In genomic region chr7:140951051-140951450, GRCm38 (mm10) we compare ENCODE assay signal across 12 mouse cellular contexts. TPM values are rescaled to one million over a fixed set of nuclear protein-coding genes. Genes with fewer than 3 reads are reported as not detected.
DNase-seq lines count a peak whose midpoint lies in the region; ATAC-seq and TF ChIP-seq lines count a peak whose summit lies in the region.
"Had no signal": no experiment of that assay in that cellular context is flagged by ENCODE, and none has a peak within 500 bp of the region (broad histone marks: within the 10 kb centered on the region; RNA-seq: fewer than 3 reads in every experiment).

No protein-coding gene starts in this region.

- H3K27me3 ChIP-seq in E14TG2a.4 (ENCODE audit: insufficient read depth, low read length), result no peaks in the 10 kb centered on the region
- no peaks in the 10 kb centered on the region for H3K27me3 ChIP-seq in heart, embryonic 16.5 days (ENCODE audit: control insufficient read depth, insufficient read depth, low read length)
- no peaks in the 10 kb centered on the region for H3K27me3 ChIP-seq in limb, embryonic 13.5 days
- H3K27me3 ChIP-seq: hindbrain, embryonic 15.5 days had no signal

- H3K9me3 ChIP-seq in E14TG2a.4 (ENCODE audit: low read length), result no peaks in the 10 kb centered on the region
- no peaks in the 10 kb centered on the region for H3K9me3 ChIP-seq in heart, embryonic 16.5 days (replicated peaks; ENCODE audit: control insufficient read depth, low read length)
- no peaks in the 10 kb centered on the region for H3K9me3 ChIP-seq in limb, embryonic 13.5 days
- H3K9me3 ChIP-seq: hindbrain, embryonic 15.5 days had no signal

- TF ChIP-seq CTCF in E14TG2a.4 (conservative IDR thresholded peaks at IDR 0.05; ENCODE audit: low read length), result no peak

- H3K27ac ChIP-seq in heart, embryonic 16.5 days (ENCODE audit: low read length), result peak overlapping the region; percentile 50
- peak overlapping the region; percentile 55; the same call in 1 of the 2 replicates for H3K27ac ChIP-seq in limb, embryonic 13.5 days
- H3K27ac ChIP-seq: hindbrain, embryonic 15.5 days; macrophage had no signal

- peak overlapping the region; percentile 93 for H3K4me3 ChIP-seq in E14TG2a.4 (replicated peaks; ENCODE audit: low read length)
- H3K4me3 ChIP-seq in heart, embryonic 16.5 days (ENCODE audit: low read length), result no peak overlapping the region
- H3K4me3 ChIP-seq in limb, embryonic 13.5 days, result 0 out of 2 replicates have a peak overlapping the region, but pooled peaks have one; percentile 1
- H3K4me3 ChIP-seq: hindbrain, embryonic 15.5 days had no signal

- no peak for ATAC-seq in heart, embryonic 16.5 days (replicated peaks; ENCODE audit: extremely low read depth, insufficient read depth, low FRiP score)
- ATAC-seq in limb, embryonic 13.5 days (ENCODE audit: low FRiP score, low read depth), result no peak

- peaks cover 84% of the 10 kb centered on the region for H3K4me1 ChIP-seq in E14TG2a.4 (replicated peaks; ENCODE audit: low read depth, low read length)
- peaks cover 36% of the 10 kb centered on the region for H3K4me1 ChIP-seq in heart, embryonic 16.5 days (ENCODE audit: control insufficient read depth, insufficient read depth, low read length)
- H3K4me1 ChIP-seq in limb, embryonic 13.5 days, result peaks cover 52% of the 10 kb centered on the region

- DNase-seq in adrenal gland, postnatal 14 days, result peak; percentile 41
- no peak for DNase-seq in adrenal gland, postnatal 10 days
- DNase-seq in thymus, postnatal 4 days, result no peak
- no peak for DNase-seq in testis, postnatal 10 days (ENCODE audit: low spot score)
- DNase-seq in layer of hippocampus, postnatal 36 days, result no peak
- DNase-seq: thymus, postnatal 14 days had no signal

- peak overlapping the region; percentile 19; the same call in 1 of the 2 replicates for H3K4me2 ChIP-seq in heart, embryonic 16.5 days (ENCODE audit: low read depth, low read length)
- peak overlapping the region; percentile 38 for H3K4me2 ChIP-seq in limb, embryonic 13.5 days (replicated peaks)
- H3K4me2 ChIP-seq: hindbrain, embryonic 15.5 days had no signal

- 38% methylated on average over 8 of the region's 8 CpGs for WGBS in heart, embryonic 16.5 days
- 30% methylated on average over 8 of the region's 8 CpGs for WGBS in limb, embryonic 13.5 days

- peaks cover 87% of the 10 kb centered on the region for H3K36me3 ChIP-seq in E14TG2a.4 (ENCODE audit: insufficient read depth, low read length)
- no peaks in the 10 kb centered on the region; the same call in 1 of the 2 replicates for H3K36me3 ChIP-seq in heart, embryonic 16.5 days (ENCODE audit: control insufficient read depth, insufficient read depth)
- peaks cover 59% of the 10 kb centered on the region for H3K36me3 ChIP-seq in limb, embryonic 13.5 days
- H3K36me3 ChIP-seq: hindbrain, embryonic 15.5 days had no signal

- no peak overlapping the region for H3K9ac ChIP-seq in heart, embryonic 16.5 days (ENCODE audit: low read length)
- peak overlapping the region; percentile 51 for H3K9ac ChIP-seq in limb, embryonic 13.5 days
- H3K9ac ChIP-seq: hindbrain, embryonic 15.5 days had no signal

RNA-seq across cellular contexts. Expression of gene Ifitm5, which starts 1.0 kb away (rescaled TPM):
- total RNA-seq in adrenal gland, postnatal 14 days (2021), result 0.63 and 1.4 TPM in 2 replicates
- total RNA-seq in adrenal gland, postnatal 10 days (2021), result 1 to 10 TPM; 1.4 to 3.3 TPM
- polyA plus RNA-seq in heart, embryonic 16.5 days (2015; fragmentation: Nextera tagmentation; extraction: Ambion mirVana), result 1.3 and 1.6 TPM in 2 replicates
- polyA plus RNA-seq in limb, embryonic 13.5 days (2015; fragmentation: Nextera tagmentation; extraction: Ambion mirVana), result 10.7 and 15.2 TPM in 2 replicates
- not detected for total RNA-seq in layer of hippocampus, postnatal 36 days (2021)
- polyA plus RNA-seq: cortical plate, adult 2 months had no signal

RNA-seq across cellular contexts. Expression of gene Gm45717, which starts 4.7 kb away (rescaled TPM):
- 1.1 TPM in 1 of 2 replicates, not detected in the other for total RNA-seq in adrenal gland, postnatal 14 days (2021)
- not detected for total RNA-seq in adrenal gland, postnatal 10 days (2021)
- 0.66 TPM in 1 of 2 replicates, not detected in the other for polyA plus RNA-seq in heart, embryonic 16.5 days (2015; fragmentation: Nextera tagmentation; extraction: Ambion mirVana)
- not detected in 2 replicates for polyA plus RNA-seq in limb, embryonic 13.5 days (2015; fragmentation: Nextera tagmentation; extraction: Ambion mirVana)
- not detected for total RNA-seq in layer of hippocampus, postnatal 36 days (2021)
- polyA plus RNA-seq: cortical plate, adult 2 months; hindbrain, embryonic 15.5 days; macrophage had no signal

RNA-seq across cellular contexts. Expression of gene Ifitm2, which starts 4.7 kb away (rescaled TPM):
- total RNA-seq in adrenal gland, postnatal 14 days (2021), result 458 and 515 TPM in 2 replicates
- total RNA-seq in adrenal gland, postnatal 10 days (2021), result 100 to 1,000 TPM; 418 to 468 TPM
- polyA plus RNA-seq in heart, embryonic 16.5 days (2015; fragmentation: Nextera tagmentation; extraction: Ambion mirVana), result 525 and 571 TPM in 2 replicates
- polyA plus RNA-seq in limb, embryonic 13.5 days (2015; fragmentation: Nextera tagmentation; extraction: Ambion mirVana), result 1,181 and 1,271 TPM in 2 replicates
- 10 to 100 TPM in 1 of 2 experiments, 1 to 10 TPM in 1; 8.4 to 14.1 TPM for total RNA-seq in layer of hippocampus, postnatal 36 days (2021)

RNA-seq across cellular contexts. Expression of gene Pgghg, which starts 9.9 kb away (rescaled TPM):
- total RNA-seq in adrenal gland, postnatal 14 days (2021), result 26.9 and 28.9 TPM in 2 replicates
- 10 to 100 TPM; 31.6 to 37.2 TPM for total RNA-seq in adrenal gland, postnatal 10 days (2021)
- polyA plus RNA-seq in heart, embryonic 16.5 days (2015; fragmentation: Nextera tagmentation; extraction: Ambion mirVana), result 12.2 and 12.4 TPM in 2 replicates
- 25.9 and 28.0 TPM in 2 replicates for polyA plus RNA-seq in limb, embryonic 13.5 days (2015; fragmentation: Nextera tagmentation; extraction: Ambion mirVana)
- total RNA-seq in layer of hippocampus, postnatal 36 days (2021), result 1 to 10 TPM; 3.9 to 4.0 TPM

RNA-seq across cellular contexts. Expression of gene Ifitm1, which starts 16.0 kb away (rescaled TPM):
- total RNA-seq in adrenal gland, postnatal 14 days (2021), result 7.3 and 13.5 TPM in 2 replicates
- 10 to 100 TPM; 12.2 to 12.4 TPM for total RNA-seq in adrenal gland, postnatal 10 days (2021)
- polyA plus RNA-seq in heart, embryonic 16.5 days (2015; fragmentation: Nextera tagmentation; extraction: Ambion mirVana), result 24.0 and 34.8 TPM in 2 replicates
- polyA plus RNA-seq in limb, embryonic 13.5 days (2015; fragmentation: Nextera tagmentation; extraction: Ambion mirVana), result 50.2 and 64.6 TPM in 2 replicates
- 1 to 10 TPM; 1.6 to 3.8 TPM for total RNA-seq in layer of hippocampus, postnatal 36 days (2021)

Comparison
In these comparisons a context has a peak if more than half of its experiments do, and no peak if none do; other contexts are left out.
1. RNA of gene Ifitm2, which starts 4.7 kb away (total RNA-seq): 458 to 515 TPM in adrenal gland, postnatal 14 days and 418 to 468 TPM in adrenal gland, postnatal 10 days; 8.4 to 14.1 TPM in layer of hippocampus, postnatal 36 days; every median in the first group is over 10 times any median in the second.